Mouse (Mus musculus) T-helper 17 cell (primary cell): ENCODE data around the gene Vav2.

Experiments used
- in situ Hi-C, 2 experiments: fragments of 300-600 bp; cut with MboI, MseI; formaldehyde crosslinking; loops; 1 replicate in 1 of 2; 2 replicates in 1 of 2; pipeline ENCODE4 v1.15.1; 2025; ENCODE audit warnings: high pct_unique_total_duplicates in 2 of 2

Vav2 gene

GRCm38 (mm10) chr2:27442708-27443449, 16.0 kb upstream of the Vav2 start:
- in situ Hi-C loops, result loop anchor here in 1 of 2 experiments (5.0 kb wide), 1 partner anchor 84 kb away; no protein-coding TSS in a partner anchor

- in situ Hi-C loops, result loop anchor here in 1 of 2 experiments (5.0 kb wide), 1 partner anchor 85 kb away; no protein-coding TSS in a partner anchor
Measured at GRCm38 (mm10) chr2:27441767-27442707, 15.2 kb upstream of the Vav2 start, which contains the start of gene Brd3os. TSS of gene Brd3os (plus strand) at chr2:27442324.

GRCm38 (mm10) chr2:27438281-27438680, 11.4 kb upstream of the Vav2 start:
- in situ Hi-C loops, result no loop called here

- in situ Hi-C loops, result no loop called here
Measured at GRCm38 (mm10) chr2:27437876-27438275, 11.0 kb upstream of the Vav2 start.

GRCm38 (mm10) chr2:27432599-27432998, 5.8 kb upstream of the Vav2 start:
- in situ Hi-C loops, result loop anchor here in 1 of 2 experiments (5.0 kb wide), 1 partner anchor 145 kb away; no protein-coding TSS in a partner anchor

- in situ Hi-C loops, result loop anchor here in 1 of 2 experiments (5.0 kb wide), 1 partner anchor 143 kb away; no protein-coding TSS in a partner anchor
Measured at GRCm38 (mm10) chr2:27430621-27431020, 3.8 kb upstream of the Vav2 start.

- in situ Hi-C loops, result loop anchor here in 1 of 2 experiments (5.0 kb wide), 1 partner anchor 141 kb away; no protein-coding TSS in a partner anchor
Measured at GRCm38 (mm10) chr2:27428071-27428470, 1.2 kb upstream of the Vav2 start.

- in situ Hi-C loops, result loop anchor here in 1 of 2 experiments (5.0 kb wide), 1 partner anchor 139 kb away; no protein-coding TSS in a partner anchor
Measured at GRCm38 (mm10) chr2:27426406-27426854, 403 bp downstream of the Vav2 start.

GRCm38 (mm10) chr2:27425751-27426405, 955 bp downstream of the Vav2 start:
- in situ Hi-C loops, result loop anchor here in 1 of 2 experiments (5.0 kb wide), 1 partner anchor 139 kb away; no protein-coding TSS in a partner anchor

- in situ Hi-C loops, result loop anchor here in 1 of 2 experiments (5.0 kb wide), 1 partner anchor 138 kb away; no protein-coding TSS in a partner anchor
Measured at GRCm38 (mm10) chr2:27425161-27425611, 1.6 kb downstream of the Vav2 start.

GRCm38 (mm10) chr2:27423596-27423995, 3.2 kb downstream of the Vav2 start:
- in situ Hi-C loops, result no loop called here

GRCm38 (mm10) chr2:27421293-27422068, 5.4 kb downstream of the Vav2 start:
- in situ Hi-C loops, result no loop called here

GRCm38 (mm10) chr2:27418577-27419070, 8.2 kb downstream of the Vav2 start:
- in situ Hi-C loops, result no loop called here

GRCm38 (mm10) chr2:27417648-27418153, 9.1 kb downstream of the Vav2 start:
- in situ Hi-C loops, result no loop called here

GRCm38 (mm10) chr2:27416425-27416824, 10.4 kb downstream of the Vav2 start:
- in situ Hi-C loops, result no loop called here

- in situ Hi-C loops, result no loop called here
Measured at GRCm38 (mm10) chr2:27415060-27415783, 11.6 kb downstream of the Vav2 start.

- in situ Hi-C loops, result no loop called here
Measured at GRCm38 (mm10) chr2:27413936-27414657, 12.7 kb downstream of the Vav2 start.

GRCm38 (mm10) chr2:27413582-27413935, 13.3 kb downstream of the Vav2 start:
- in situ Hi-C loops, result no loop called here
